In the genomic region with DNA sequence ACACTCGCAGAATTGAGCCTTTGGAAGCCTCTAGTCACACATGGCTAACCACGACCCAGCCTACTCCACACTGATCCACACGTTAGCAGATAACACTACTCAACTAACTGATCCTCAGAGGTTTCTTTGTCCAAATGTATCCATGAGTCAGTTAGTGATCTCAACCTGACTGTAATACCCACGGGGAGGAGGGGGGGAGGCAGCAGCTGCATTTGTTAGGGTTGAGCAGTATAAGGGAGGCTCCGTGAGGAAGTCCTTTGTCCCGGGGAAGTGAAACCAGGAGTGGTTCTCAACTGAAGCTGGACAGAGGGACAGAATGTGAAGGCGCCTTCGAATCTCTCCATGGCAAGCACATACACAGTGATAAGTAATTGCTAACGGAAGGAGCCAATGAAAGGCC, we compare ENCODE assay signal across 11 mouse cellular contexts. TPM values are rescaled to one million over a fixed set of nuclear protein-coding genes. Genes with fewer than 3 reads are reported as not detected.
DNase-seq lines count a peak whose midpoint lies in the region; ATAC-seq and TF ChIP-seq lines count a peak whose summit lies in the region.
"Had no signal": no experiment of that assay in that cellular context is flagged by ENCODE, and none has a peak within 500 bp of the region (broad histone marks: within the 10 kb centered on the region; RNA-seq: fewer than 3 reads in every experiment).

No protein-coding gene starts in this region.

- peaks cover 38% of the 10 kb centered on the region for H3K4me1 ChIP-seq in intestine, embryonic 14.5 days (replicated peaks; ENCODE audit: control insufficient read depth, insufficient read depth, low read length)

- H3K79me2 ChIP-seq in myocyte (ENCODE audit: control insufficient read depth, insufficient read depth) = peaks cover 73% of the 10 kb centered on the region

- 73% methylated on average over 9 of the region's 9 CpGs for WGBS in intestine, embryonic 14.5 days

- DNase-seq in layer of hippocampus, adult 11-12 months (ENCODE audit: low spot score) = peak; percentile 40
- no peak for DNase-seq in layer of hippocampus, adult 18-20 months (ENCODE audit: low spot score in 2 of 2)
- peak; percentile 72 for DNase-seq in gastrocnemius, adult 2 months
- DNase-seq in intestine, embryonic 14.5 days (ENCODE audit: low spot score) = no peak
- no peak for DNase-seq in layer of hippocampus, postnatal 36 days
- no peak for DNase-seq in testis, postnatal 14 days (ENCODE audit: low spot score)
- DNase-seq in frontal cortex, postnatal 14 days (ENCODE audit: low spot score in 2 of 2) = no peak
- DNase-seq: cerebellum, adult 9-11 months had no signal

- no peaks in the 10 kb centered on the region for H3K36me3 ChIP-seq in intestine, embryonic 14.5 days (ENCODE audit: control insufficient read depth, insufficient read depth, low read length)
- H3K36me3 ChIP-seq in myocyte (ENCODE audit: control insufficient read depth, insufficient read depth) = no peaks in the 10 kb centered on the region
- H3K36me3 ChIP-seq: liver, embryonic 15.5 days had no signal

- intact Hi-C loops in gastrocnemius, adult 2 months (cut with DNase I) = loop anchor here (5.0 kb wide), 2 partner anchors 34 to 49 kb away; no protein-coding TSS in a partner anchor

- H3K4me3 ChIP-seq in gastrocnemius, adult 2 months = peak overlapping the region; percentile 96
- no peak overlapping the region for H3K4me3 ChIP-seq in intestine, embryonic 14.5 days (ENCODE audit: low read depth, low read length)
- peak overlapping the region; percentile 62 for H3K4me3 ChIP-seq in myocyte
- H3K4me3 ChIP-seq: liver, embryonic 15.5 days had no signal

- no peak overlapping the region for H3K9ac ChIP-seq in intestine, embryonic 14.5 days (ENCODE audit: low read length)
- H3K9ac ChIP-seq: liver, embryonic 15.5 days had no signal

- H3ac ChIP-seq in myocyte (ENCODE audit: control insufficient read depth, insufficient read length) = no peak overlapping the region

- H3K4me2 ChIP-seq in intestine, embryonic 14.5 days (ENCODE audit: low read length) = 0 out of 2 replicates have a peak overlapping the region, but pooled peaks have one; percentile 4
- peak overlapping the region; percentile 97 for H3K4me2 ChIP-seq in myocyte (ENCODE audit: low read depth)
- H3K4me2 ChIP-seq: liver, embryonic 15.5 days had no signal

- no peak for TF ChIP-seq POLR2A in myocyte (IDR thresholded peaks at IDR 0.05; ENCODE audit: insufficient read length, low read depth)

- TF ChIP-seq CTCF in gastrocnemius, adult 2 months (IDR thresholded peaks at IDR 0.05) = no peak

- no peaks in the 10 kb centered on the region for H3K9me3 ChIP-seq in intestine, embryonic 14.5 days (ENCODE audit: control insufficient read depth, low read length)
- H3K9me3 ChIP-seq: liver, embryonic 15.5 days had no signal

- peak overlapping the region; percentile 93 for H3K27ac ChIP-seq in gastrocnemius, adult 2 months
- 0 out of 2 replicates have a peak overlapping the region, but pooled peaks have one; percentile 38 for H3K27ac ChIP-seq in intestine, embryonic 14.5 days (ENCODE audit: low read depth)
- H3K27ac ChIP-seq: liver, embryonic 15.5 days had no signal

- ATAC-seq in intestine, embryonic 14.5 days (replicated peaks; ENCODE audit: low FRiP score, low TSS enrichment, low read depth) = no peak

- H3K27me3 ChIP-seq in intestine, embryonic 14.5 days (replicated peaks; ENCODE audit: control insufficient read depth, insufficient read depth, low read length) = no peaks in the 10 kb centered on the region
- no peaks in the 10 kb centered on the region for H3K27me3 ChIP-seq in myocyte (ENCODE audit: control insufficient read depth, insufficient read depth, insufficient read length)

TF ChIP-seq in myocyte, 11 proteins besides CTCF, POLR2A, EP300 and RAD21:
- TF ChIP-seq CEBPB (IDR thresholded peaks at IDR 0.05; ENCODE audit: insufficient read depth, poor library complexity, severe bottlenecking) = no peak
- no peak for TF ChIP-seq E2F4 (IDR thresholded peaks at IDR 0.05; ENCODE audit: insufficient read depth)
- TF ChIP-seq POLR2AphosphoS2 (IDR thresholded peaks at IDR 0.05; ENCODE audit: insufficient read length, low read depth) = peak; percentile 12
- peak in 2 of 3 experiments; percentile 50 to 57 for TF ChIP-seq MYOG (IDR thresholded peaks at IDR 0.05; ENCODE audit: control insufficient read depth in 1 of 3, insufficient read depth in 1 of 3, insufficient read length in 2 of 3, low read depth in 2 of 3)
- TF ChIP-seq SRF (IDR thresholded peaks at IDR 0.05; ENCODE audit: control insufficient read depth, insufficient read length, low read depth) = peak; percentile 37
- TF ChIP-seq TCF12 (IDR thresholded peaks at IDR 0.05; ENCODE audit: insufficient read depth, poor library complexity, severe bottlenecking) = no peak
- peak; percentile 45 to 82 (median 80) for TF ChIP-seq MYOD1 (IDR thresholded peaks at IDR 0.05; ENCODE audit: control insufficient read depth in 1 of 3, insufficient read length in 2 of 3, low read depth in 2 of 3)
- TF ChIP-seq TCF3 (IDR thresholded peaks at IDR 0.05; ENCODE audit: insufficient read length, low read depth) = no peak
- TF ChIP-seq MAX (IDR thresholded peaks at IDR 0.05; ENCODE audit: low read depth) = peak; percentile 14
TF ChIP-seq in myocyte: peak in this region for 5.

RNA-seq across cellular contexts. Expression of gene Wipf1, which starts 2.8 kb away (rescaled TPM):
- total RNA-seq in layer of hippocampus, adult 18-20 months (2021) = 10 to 100 TPM in 1 of 2 experiments, 1 to 10 TPM in 1; 9.6 to 11.7 TPM
- total RNA-seq in gastrocnemius, adult 2 months (2021) = 10 to 100 TPM in 1 of 2 experiments, 1 to 10 TPM in 1; 7.0 to 11.7 TPM
- 13.6 and 14.4 TPM in 2 replicates for polyA plus RNA-seq in intestine, embryonic 14.5 days (2014; fragmentation: Nextera tagmentation; extraction: Ambion mirVana)
- polyA plus RNA-seq in myocyte (2012; fragmentation: generic; extraction: Trizol) = 13.7 TPM
- 1 to 10 TPM; 7.9 to 9.0 TPM for total RNA-seq in layer of hippocampus, postnatal 36 days (2021)

RNA-seq across cellular contexts. Expression of gene Chrna1, which starts 53.4 kb away (rescaled TPM):
- under 1 TPM; 0.20 to 0.22 TPM for total RNA-seq in layer of hippocampus, adult 18-20 months (2021)
- total RNA-seq in gastrocnemius, adult 2 months (2021) = 1 to 10 TPM; 4.5 to 6.2 TPM
- 0.08 and 0.20 TPM in 2 replicates for polyA plus RNA-seq in intestine, embryonic 14.5 days (2014; fragmentation: Nextera tagmentation; extraction: Ambion mirVana)
- 391 TPM for polyA plus RNA-seq in myocyte (2012; fragmentation: generic; extraction: Trizol)
- under 1 TPM; 0.33 to 0.40 TPM for total RNA-seq in layer of hippocampus, postnatal 36 days (2021)
- total RNA-seq: hematopoietic stem cell, adult 5-6 weeks had no signal

Comparison
In these comparisons a context has a peak if more than half of its experiments do, and no peak if none do; other contexts are left out.
1. DNase-seq: peak in layer of hippocampus, adult 11-12 months (single experiment) and gastrocnemius, adult 2 months (single experiment); none in layer of hippocampus, adult 18-20 months (0 of 2), intestine, embryonic 14.5 days (single experiment), layer of hippocampus, postnatal 36 days (0 of 2), testis, postnatal 14 days (single experiment) and frontal cortex, postnatal 14 days (0 of 2).